Mouse (Mus musculus) frontal cortex, adult 2 months (tissue): ENCODE data around the gene Zdhhc6. TPM values are rescaled to one million over a fixed set of nuclear protein-coding genes. Genes with fewer than 3 reads are reported as not detected.

ENCODE experiments used
- DNase-seq, 2 experiments: peaks; one replicate each; pipeline ENCODE4 v3.0.0; 2022; ENCODE audit warnings: low spot score in 1 of 2; ENCODE audit errors: extremely low spot score in 1 of 2
- polyA plus RNA-seq: library from polyadenylated mRNA; depleted of rRNA; stranded (reverse); fragments of >200 nt; gene quantifications from 2 replicates; pipeline ENCODE4 v1.2.3, GENCODE M21; 2012

Gene Zdhhc6
- polyA plus RNA-seq, 1 experiment, result 25.3 TPM

DNA sequence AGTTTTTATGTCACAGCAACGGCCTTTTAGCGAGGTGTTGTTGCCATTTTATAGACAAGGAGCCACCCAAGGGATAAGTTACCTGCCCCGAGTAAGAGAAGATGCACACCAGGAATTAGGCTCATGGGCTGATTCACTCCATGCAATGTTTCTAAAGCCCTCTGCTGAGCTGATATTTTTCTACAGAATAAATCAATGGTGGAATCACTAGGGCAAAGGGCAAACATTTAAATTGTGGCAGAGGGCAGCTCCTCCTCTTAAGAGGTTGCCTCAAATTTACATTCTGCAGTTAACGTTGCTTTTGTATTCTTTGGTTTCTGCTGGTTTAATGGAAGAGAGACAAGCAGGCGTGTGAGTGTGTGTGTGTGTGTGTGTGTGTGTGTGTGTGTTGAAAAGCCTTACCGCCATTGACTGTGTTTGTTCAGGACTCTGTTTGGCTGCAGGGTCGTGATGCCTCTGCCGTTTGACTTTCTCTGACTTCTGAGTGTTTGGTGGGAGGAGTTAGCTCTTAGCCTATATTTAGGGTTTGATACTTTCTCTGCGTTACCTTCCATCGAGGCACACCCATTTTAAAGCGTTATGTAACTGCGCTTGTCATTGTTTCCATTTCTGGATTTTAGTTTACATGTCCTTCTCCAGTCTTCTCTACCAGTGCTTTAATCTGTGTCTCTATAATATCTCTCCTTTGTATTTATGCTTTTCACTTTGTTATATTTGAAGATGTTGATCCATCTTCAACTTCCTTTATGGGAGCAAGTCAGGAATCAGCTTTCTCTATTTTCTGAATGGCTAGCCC, 55.2 kb downstream of the Zdhhc6 start:
- no peak for DNase-seq

DNA sequence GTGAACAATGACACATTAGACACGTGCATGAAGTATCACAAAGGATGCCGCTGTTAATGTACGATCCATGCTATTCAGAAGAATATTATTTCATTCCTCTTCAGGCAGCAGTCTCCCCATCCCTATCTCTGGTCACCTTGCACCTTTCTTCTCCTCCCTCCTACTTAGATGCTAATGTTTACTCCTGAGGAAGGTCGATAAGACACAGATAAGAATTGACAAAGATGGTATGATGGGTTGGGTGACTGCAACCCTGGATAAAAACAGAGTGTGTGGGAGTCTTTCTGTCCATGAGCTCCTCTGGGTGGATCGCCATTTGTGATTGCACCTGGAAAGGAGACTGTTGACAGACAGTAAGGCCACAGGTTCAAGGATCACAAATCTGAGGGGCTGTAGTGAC, 57.3 kb downstream of the Zdhhc6 start:
- no peak for DNase-seq

GRCm38 (mm10) chr19:55257656-55258375, 58.0 kb downstream of the Zdhhc6 start:
- DNase-seq, result no peak

DNA sequence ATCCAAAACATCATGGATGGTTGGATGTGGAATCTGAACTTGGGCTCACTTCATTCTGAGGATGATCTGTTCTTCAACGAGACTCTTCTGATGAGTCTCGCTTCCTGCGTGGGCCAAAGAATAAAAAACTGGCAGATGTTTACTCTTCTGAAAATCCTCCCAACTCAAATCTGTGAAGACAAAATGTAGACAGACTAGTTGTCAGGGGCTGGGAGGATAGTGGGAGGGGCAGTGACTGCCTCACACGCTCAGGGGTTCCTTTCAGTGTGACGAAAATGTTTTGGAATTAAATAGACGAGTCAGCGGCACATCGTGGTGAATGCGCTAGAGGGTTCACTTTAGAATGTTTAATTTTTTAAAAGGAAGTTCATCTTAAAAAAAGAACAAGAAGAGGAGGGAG, 59.7 kb downstream of the Zdhhc6 start:
- DNase-seq, result peak; percentile 36 to 67

- peak in 1 of 2 experiments; percentile 46 for DNase-seq
These were observed 61.3 kb downstream of the Zdhhc6 start for GRCm38 (mm10) chr19:55254513-55255016.

GRCm38 (mm10) chr19:55253570-55254441, 62.0 kb downstream of the Zdhhc6 start:
- DNase-seq, result peak in 1 of 2 experiments; percentile 72

DNA sequence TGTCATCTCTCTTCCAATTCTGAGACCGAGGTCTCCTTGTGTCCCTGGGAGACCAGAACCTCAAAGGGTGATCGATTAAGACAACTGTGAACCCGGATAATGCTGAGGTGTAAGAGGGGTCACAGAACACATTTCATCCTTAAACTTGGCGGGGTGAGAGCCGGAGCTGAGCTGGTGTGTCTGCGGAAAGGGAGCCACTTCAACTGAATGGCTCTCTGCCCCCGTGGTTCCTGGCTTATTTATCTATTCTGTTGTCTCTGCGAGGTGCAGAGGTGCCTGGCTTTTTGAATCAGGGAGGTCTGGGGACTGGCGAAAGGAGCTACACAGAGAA, 62.6 kb downstream of the Zdhhc6 start:
- DNase-seq, result no peak

DNA sequence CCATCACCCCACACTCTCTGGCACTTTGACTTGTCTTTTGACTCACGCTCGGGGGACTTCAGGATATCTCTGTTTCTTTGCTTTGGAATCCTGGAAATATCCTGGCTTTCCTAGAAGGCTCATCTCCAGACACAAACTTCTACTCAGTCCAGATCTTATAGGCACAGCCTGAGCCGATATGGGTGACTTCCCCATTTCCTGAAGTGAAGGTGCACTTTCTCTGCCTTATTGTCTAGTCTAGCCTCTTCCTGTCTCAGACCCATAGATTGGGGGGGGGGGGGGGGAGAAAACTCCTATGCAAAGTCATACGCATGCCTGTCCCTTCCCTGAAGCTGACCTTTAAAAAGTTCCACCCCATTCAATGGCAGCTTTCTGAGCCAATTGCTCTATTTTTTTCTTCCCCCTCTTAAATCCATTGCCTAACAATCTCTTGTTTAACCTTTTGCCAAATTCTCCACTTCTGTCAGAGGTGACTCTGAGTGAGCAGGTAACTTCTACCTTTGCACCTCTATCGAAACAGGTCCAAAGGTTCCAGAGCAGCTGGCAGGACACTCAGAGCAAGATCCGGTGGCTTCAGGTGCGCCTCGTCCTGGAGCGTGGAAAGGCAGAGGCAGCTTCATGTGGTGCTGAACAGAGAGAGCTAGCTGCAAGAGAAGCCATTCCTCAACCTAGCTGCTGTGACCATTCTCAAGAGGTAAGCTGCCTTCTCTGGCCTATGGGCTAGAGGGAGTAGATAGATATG, 64.3 kb downstream of the Zdhhc6 start, which contains the start of gene Acsl5:
Gene Acsl5, plus strand, starts transcription at position 556 of the 742 bp plus-strand sequence.
- no peak for DNase-seq

GRCm38 (mm10) chr19:55250451-55250850, 65.4 kb downstream of the Zdhhc6 start:
- DNase-seq, result no peak

- DNase-seq, result no peak
These were observed 67.8 kb downstream of the Zdhhc6 start for GRCm38 (mm10) chr19:55247991-55248520.

DNA sequence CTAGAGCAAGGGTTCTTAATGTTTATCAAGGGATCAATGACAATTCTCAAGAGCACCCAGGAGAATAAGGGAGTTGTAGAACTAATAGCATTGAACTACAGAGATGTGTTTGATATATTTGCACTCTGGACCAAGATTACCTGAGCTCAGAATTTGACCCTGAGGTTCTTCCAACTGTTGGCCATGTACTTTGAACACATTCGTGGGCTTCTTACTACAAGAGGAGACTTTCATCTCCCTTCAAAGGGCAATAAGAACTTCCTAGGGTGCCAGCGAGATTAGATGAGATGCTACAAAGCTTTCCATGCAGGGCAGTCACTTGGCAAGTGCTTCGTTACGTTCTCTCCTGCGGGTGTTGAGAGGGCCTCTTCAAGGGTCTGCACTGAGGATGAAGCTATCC, 68.3 kb downstream of the Zdhhc6 start:
- no peak for DNase-seq

DNA sequence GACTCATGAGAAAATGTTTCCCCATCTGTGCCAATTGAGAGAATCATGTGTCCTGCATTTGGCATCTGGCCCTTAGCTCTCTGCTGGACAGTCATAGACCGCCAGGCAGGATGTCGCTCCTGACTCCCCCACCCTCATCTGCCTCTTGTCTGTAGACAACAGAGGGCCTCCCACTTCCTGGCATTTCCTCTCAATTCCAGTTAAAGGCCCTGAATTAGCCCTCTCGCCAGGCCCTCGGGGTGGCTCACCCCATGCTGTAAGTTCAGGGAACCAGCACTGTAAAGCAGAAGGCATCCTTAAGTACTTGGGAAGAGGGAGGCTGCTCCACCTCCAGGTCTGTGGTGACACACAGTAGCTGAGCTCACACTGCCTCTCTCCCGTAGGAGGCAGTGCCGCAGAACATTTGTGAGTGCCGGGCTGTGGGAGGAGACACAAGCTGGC, 71.0 kb downstream of the Zdhhc6 start:
- DNase-seq, result peak; percentile 65 to 68

GRCm38 (mm10) chr19:55241186-55241645, 74.6 kb downstream of the Zdhhc6 start, which contains the start of gene Gucy2g:
Gene Gucy2g, minus strand, starts transcription at chr19:55241236.
- DNase-seq, result no peak

- DNase-seq, result no peak
These were observed 75.9 kb downstream of the Zdhhc6 start for GRCm38 (mm10) chr19:55239766-55240426.

GRCm38 (mm10) chr19:55236564-55236963, 79.3 kb downstream of the Zdhhc6 start:
- peak in 1 of 2 experiments; percentile 67 for DNase-seq

GRCm38 (mm10) chr19:55236026-55236425, 79.8 kb downstream of the Zdhhc6 start:
- DNase-seq, result no peak

DNA sequence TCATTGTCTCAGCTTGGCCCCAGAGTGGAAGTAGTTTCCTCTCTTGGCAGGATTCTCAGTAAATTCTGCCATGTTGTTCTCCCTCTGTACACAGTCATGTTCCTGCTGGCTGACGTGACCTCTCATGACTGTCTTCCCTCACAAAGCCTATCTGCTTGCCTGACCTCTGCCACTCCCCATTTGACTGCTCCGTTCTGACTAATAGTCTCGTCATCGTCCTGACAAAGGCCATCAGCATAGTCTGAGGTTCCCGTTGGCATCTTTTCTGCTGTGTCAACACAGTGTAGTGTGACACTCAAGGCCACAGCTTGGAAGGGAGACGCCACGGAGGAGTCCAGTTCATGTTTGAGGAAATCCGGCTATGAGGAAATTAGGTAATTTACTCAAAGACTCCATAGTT, 83.7 kb downstream of the Zdhhc6 start:
- DNase-seq, result no peak

GRCm38 (mm10) chr19:55231081-55231480, 84.8 kb downstream of the Zdhhc6 start:
- DNase-seq, result no peak

GRCm38 (mm10) chr19:55227135-55227534, 88.7 kb downstream of the Zdhhc6 start:
- DNase-seq, result no peak
